Comparison of ENCODE assay signal across 8 mouse cellular contexts in genomic region chr1:39367601-39368266, GRCm38 (mm10). TPM values are rescaled to one million over a fixed set of nuclear protein-coding genes. Genes with fewer than 3 reads are reported as not detected.
A peak's percentile ranks its signal among the peaks of the same experiment; 100 is the strongest.
DNase-seq lines count a peak whose midpoint lies in the region; ATAC-seq and TF ChIP-seq lines count a peak whose summit lies in the region.

TSS of gene Rpl31 (plus strand) at chr1:39367842.

- peak within 1 kb of the TSS; percentile 72 for H3K4me2 ChIP-seq in forebrain, postnatal 0 days (ENCODE audit: low read depth)
- peak within 1 kb of the TSS; percentile 69 for H3K4me2 ChIP-seq in lung, embryonic 15.5 days

- no peak for TF ChIP-seq EP300 in MEL (IDR thresholded peaks at IDR 0.05; ENCODE audit: low read depth in 1 of 2, low read length in 2 of 2)

- DNase-seq in MEL (ENCODE audit: low read depth, low spot score), result peak; percentile 96
- DNase-seq in cerebellum, adult 2 months, result peak; percentile 98
- DNase-seq in forebrain, postnatal 0 days, result peak; percentile 97
- peak; percentile 98 for DNase-seq in heart, postnatal 4 days
- DNase-seq in layer of hippocampus, adult 8-10 months (ENCODE audit: low spot score in 2 of 2), result peak; percentile 96 to 97
- peak; percentile 97 for DNase-seq in ovary, adult 18-20 months (ENCODE audit: low spot score)
- DNase-seq in thymus, postnatal 0 days (ENCODE audit: low spot score), result peak; percentile 96

- H3K27ac ChIP-seq in MEL (ENCODE audit: control insufficient read depth, low read depth, low read length), result peak within 1 kb of the TSS; percentile 81
- peak within 1 kb of the TSS; percentile 35 for H3K27ac ChIP-seq in cerebellum, adult 2 months (ENCODE audit: insufficient read depth, low read length)
- H3K27ac ChIP-seq in forebrain, postnatal 0 days (ENCODE audit: low read depth, low read length), result peak within 1 kb of the TSS; percentile 91
- H3K27ac ChIP-seq in lung, embryonic 15.5 days, result peak within 1 kb of the TSS; percentile 79

- H3K4me3 ChIP-seq in MEL (ENCODE audit: control insufficient read depth in 1 of 2, insufficient read depth in 1 of 2, low read depth in 2 of 2, low read length in 2 of 2), result peak within 1 kb of the TSS; percentile 97 to 98
- peak within 1 kb of the TSS; percentile 93 for H3K4me3 ChIP-seq in cerebellum, adult 2 months (replicated peaks; ENCODE audit: insufficient read depth, low read depth, low read length)
- peak within 1 kb of the TSS; percentile 76 for H3K4me3 ChIP-seq in forebrain, postnatal 0 days (ENCODE audit: low read depth, low read length)
- peak within 1 kb of the TSS; percentile 83 for H3K4me3 ChIP-seq in lung, embryonic 15.5 days

- H3K36me3 ChIP-seq in MEL (ENCODE audit: control insufficient read depth in 1 of 2, insufficient read depth in 2 of 2, low read length in 2 of 2), result peaks cover 25 to 26% of the 10 kb centered on the region in 2 experiments
- peaks cover 27% of the 10 kb centered on the region for H3K36me3 ChIP-seq in forebrain, postnatal 0 days (ENCODE audit: insufficient read depth)
- H3K36me3 ChIP-seq in lung, embryonic 15.5 days, result peaks cover 37% of the 10 kb centered on the region

- ATAC-seq in forebrain, postnatal 0 days, result peak; percentile 99
- ATAC-seq in lung, embryonic 15.5 days (ENCODE audit: borderline replicate concordance, extremely low read depth, low FRiP score, low TSS enrichment), result peak; percentile 99

- H3K9me3 ChIP-seq in MEL (replicated peaks; ENCODE audit: insufficient read depth, low read length), result no peaks in the 10 kb centered on the region
- no peaks in the 10 kb centered on the region for H3K9me3 ChIP-seq in forebrain, postnatal 0 days (ENCODE audit: low read length)
- H3K9me3 ChIP-seq in lung, embryonic 15.5 days, result no peaks in the 10 kb centered on the region

- no peak for TF ChIP-seq RAD21 in MEL (IDR thresholded peaks at IDR 0.05; ENCODE audit: low read depth, low read length)

- no peaks in the 10 kb centered on the region for H3K27me3 ChIP-seq in MEL (ENCODE audit: control insufficient read depth in 1 of 2, insufficient read depth in 2 of 2, low read length in 2 of 2)
- H3K27me3 ChIP-seq in cerebellum, adult 2 months (ENCODE audit: control insufficient read depth, insufficient read depth, low read length), result no peaks in the 10 kb centered on the region
- H3K27me3 ChIP-seq in forebrain, postnatal 0 days (ENCODE audit: insufficient read depth, low read length), result no peaks in the 10 kb centered on the region
- no peaks in the 10 kb centered on the region for H3K27me3 ChIP-seq in lung, embryonic 15.5 days

- no peak for TF ChIP-seq CTCF in MEL (IDR thresholded peaks at IDR 0.05 in 2 of 3, conservative IDR thresholded peaks at IDR 0.05 in 1 of 3; ENCODE audit: control insufficient read depth in 1 of 3, insufficient read depth in 1 of 3, low read depth in 2 of 3, low read length in 3 of 3, poor library complexity in 1 of 3, severe bottlenecking in 1 of 3)
- TF ChIP-seq CTCF in cerebellum, adult 2 months (IDR thresholded peaks at IDR 0.05; ENCODE audit: borderline replicate concordance, insufficient read depth, low read depth, low read length), result no peak
- TF ChIP-seq CTCF in forebrain, postnatal 0 days (IDR thresholded peaks at IDR 0.05; ENCODE audit: low read depth), result no peak

- peaks cover 25% of the 10 kb centered on the region for H3K79me2 ChIP-seq in MEL (ENCODE audit: control insufficient read depth, insufficient read depth, low read length, poor library complexity)

- under 1% methylated on average over 62 of the region's 62 CpGs for WGBS in cerebellum, adult 2 months
- 1% methylated on average over 62 of the region's 62 CpGs for WGBS in forebrain, postnatal 0 days
- under 1% methylated on average over 62 of the region's 62 CpGs for WGBS in lung, embryonic 15.5 days

- peak within 1 kb of the TSS; percentile 98 for H3K9ac ChIP-seq in MEL (ENCODE audit: control insufficient read depth, low read depth, low read length, poor library complexity, severe bottlenecking)
- peak within 1 kb of the TSS; percentile 96 for H3K9ac ChIP-seq in forebrain, postnatal 0 days
- H3K9ac ChIP-seq in lung, embryonic 15.5 days, result peak within 1 kb of the TSS; percentile 98

- peaks cover 2 to 21% of the 10 kb centered on the region in 2 experiments; a peak in 2 of 4 replicates for H3K4me1 ChIP-seq in MEL (ENCODE audit: control insufficient read depth in 1 of 2, insufficient read depth in 2 of 2, low read length in 2 of 2)
- H3K4me1 ChIP-seq in cerebellum, adult 2 months (ENCODE audit: control insufficient read depth, insufficient read depth, low read length), result no peaks in the 10 kb centered on the region
- H3K4me1 ChIP-seq in forebrain, postnatal 0 days (ENCODE audit: insufficient read depth), result 0 out of 2 replicates have a peak, but pooled peaks cover 4% of the 10 kb centered on the region
- H3K4me1 ChIP-seq in lung, embryonic 15.5 days, result peaks cover 13% of the 10 kb centered on the region

- peak; percentile 85 to 87; a peak in 3 of 4 replicates for TF ChIP-seq POLR2A in MEL (IDR thresholded peaks at IDR 0.05; ENCODE audit: control insufficient read depth in 1 of 2, insufficient read depth in 1 of 2, low read depth in 1 of 2, low read length in 2 of 2, poor library complexity in 1 of 2)
- TF ChIP-seq POLR2A in cerebellum, adult 2 months (IDR thresholded peaks at IDR 0.05; ENCODE audit: borderline replicate concordance, insufficient read depth, low read length), result peak; percentile 68; the same call in 1 of the 2 replicates

TF ChIP-seq in MEL, 35 proteins besides CTCF, POLR2A, EP300 and RAD21 (continues in another document):
- TF ChIP-seq GABPA (IDR thresholded peaks at IDR 0.05; ENCODE audit: low read depth, low read length), result no peak
- no peak; the same call in 1 of the 2 replicates for TF ChIP-seq MAX (IDR thresholded peaks at IDR 0.05; ENCODE audit: low read length)
- TF ChIP-seq MEF2A (IDR thresholded peaks at IDR 0.05; ENCODE audit: extremely low read depth, insufficient replicate concordance, low read depth, low read length, poor library complexity, severe bottlenecking), result no peak
- TF ChIP-seq KAT2A (conservative IDR thresholded peaks at IDR 0.05; ENCODE audit: low read depth, low read length), result peak; percentile 81
- TF ChIP-seq ZNF384 (IDR thresholded peaks at IDR 0.05; ENCODE audit: low read depth, low read length), result no peak
- TF ChIP-seq CHD2 (IDR thresholded peaks at IDR 0.05; ENCODE audit: low read length), result no peak
- TF ChIP-seq HCFC1 (IDR thresholded peaks at IDR 0.05; ENCODE audit: low read depth, low read length), result peak; percentile 90
- TF ChIP-seq BHLHE40 (IDR thresholded peaks at IDR 0.05; ENCODE audit: borderline replicate concordance, low read depth, low read length), result no peak
- TF ChIP-seq POLR2AphosphoS2 (IDR thresholded peaks at IDR 0.05; ENCODE audit: low read length), result no peak; the same call in 1 of the 2 replicates
- TF ChIP-seq ELF1 (IDR thresholded peaks at IDR 0.05; ENCODE audit: low read depth, low read length), result peak; percentile 81
- no peak; the same call in none of the 2 replicates for TF ChIP-seq SIN3A (IDR thresholded peaks at IDR 0.05; ENCODE audit: low read length)
- TF ChIP-seq RCOR1 (IDR thresholded peaks at IDR 0.05; ENCODE audit: low read depth, low read length), result 0 out of 2 replicates have a peak, but pooled peaks have one; percentile 44
- TF ChIP-seq GATA1 (IDR thresholded peaks at IDR 0.05; ENCODE audit: low read depth, low read length), result no peak
- TF ChIP-seq MXI1 (IDR thresholded peaks at IDR 0.05; ENCODE audit: low read depth, low read length), result peak; percentile 31
- no peak for TF ChIP-seq E2F4 (IDR thresholded peaks at IDR 0.05; ENCODE audit: borderline replicate concordance, low read depth, low read length)
- TF ChIP-seq USF2 (IDR thresholded peaks at IDR 0.05; ENCODE audit: borderline replicate concordance in 1 of 2, insufficient read depth in 1 of 2, low read depth in 1 of 2, low read length in 2 of 2), result no peak
- peak; percentile 70; the same call in 1 of the 2 replicates for TF ChIP-seq TBP (IDR thresholded peaks at IDR 0.05; ENCODE audit: low read depth, low read length)
- peak; percentile 93 for TF ChIP-seq NELFE (IDR thresholded peaks at IDR 0.05; ENCODE audit: low read depth, low read length)
- TF ChIP-seq TCF12 (IDR thresholded peaks at IDR 0.05; ENCODE audit: low read depth, low read length), result peak; percentile 74
- TF ChIP-seq NRF1 (IDR thresholded peaks at IDR 0.05; ENCODE audit: insufficient read depth, low read depth, low read length, poor library complexity, severe bottlenecking), result no peak
- TF ChIP-seq ETS1 (IDR thresholded peaks at IDR 0.05; ENCODE audit: low read depth, low read length), result peak; percentile 11; the same call in 1 of the 2 replicates
- TF ChIP-seq TAL1 (IDR thresholded peaks at IDR 0.05; ENCODE audit: low read length), result no peak
- TF ChIP-seq ZMIZ1 (IDR thresholded peaks at IDR 0.05; ENCODE audit: low read depth, low read length), result peak; percentile 10; the same call in 1 of the 2 replicates
- TF ChIP-seq JUND (IDR thresholded peaks at IDR 0.05; ENCODE audit: low read depth, low read length), result no peak
- TF ChIP-seq MAFK (IDR thresholded peaks at IDR 0.05; ENCODE audit: borderline replicate concordance, low read depth, low read length), result no peak
- TF ChIP-seq UBTF (IDR thresholded peaks at IDR 0.05; ENCODE audit: borderline replicate concordance, insufficient read depth, low read depth, low read length), result peak; percentile 44; the same call in 1 of the 2 replicates
- TF ChIP-seq POLR2AphosphoS5 (IDR thresholded peaks at IDR 0.05; ENCODE audit: borderline replicate concordance, low read depth, low read length), result no peak
- TF ChIP-seq MYC (IDR thresholded peaks at IDR 0.05; ENCODE audit: low read depth, low read length), result 0 out of 2 replicates have a peak, but pooled peaks have one; percentile 37
- TF ChIP-seq ZKSCAN1 (IDR thresholded peaks at IDR 0.05; ENCODE audit: low read depth, low read length), result no peak
- peak; percentile 62; the same call in 1 of the 2 replicates for TF ChIP-seq MAZ (IDR thresholded peaks at IDR 0.05; ENCODE audit: low read depth, low read length)

RNA-seq across cellular contexts. Expression of gene Rpl31, which starts in this region (rescaled TPM):
- 2,001 and 2,111 TPM in 2 replicates for total RNA-seq in MEL (2012; rRNA removed)
- 100 to 1,000 TPM in 1 of 2 experiments, not detected in 1; 848 TPM for polyA plus RNA-seq in MEL (2012; ENCODE audit: insufficient read depth in 1 of 2, insufficient read length in 2 of 2, low read depth in 1 of 2, low replicate concordance in 2 of 2, missing spikeins in 1 of 2)
- polyA plus RNA-seq in cerebellum, adult 2 months (2012; rRNA removed), result 558 and 599 TPM in 2 replicates
- total RNA-seq in forebrain, postnatal 0 days (2014; rRNA removed), result 428 and 702 TPM in 2 replicates
- polyA plus RNA-seq in forebrain, postnatal 0 days (2015; fragmentation: Nextera tagmentation; extraction: Ambion mirVana), result 365 and 471 TPM in 2 replicates
- total RNA-seq in heart, postnatal 4 days (2021), result 100 to 1,000 TPM; 810 to 867 TPM
- total RNA-seq in layer of hippocampus, adult 8-10 months (2022), result 100 to 1,000 TPM; 451 to 581 (median 500) TPM
- 454 and 516 TPM in 2 replicates for polyA plus RNA-seq in lung, embryonic 15.5 days (2015; fragmentation: Nextera tagmentation; extraction: Ambion mirVana)
- 740 and 743 TPM in 2 replicates for polyA plus RNA-seq in thymus, postnatal 0 days (2015; fragmentation: Nextera tagmentation; extraction: Ambion mirVana)

Comparison
In these comparisons a context has a peak if more than half of its experiments do, and no peak if none do; other contexts are left out.
1. Peak in every context shown above with its lines: DNase-seq, ATAC-seq, H3K4me3 ChIP-seq and H3K27ac ChIP-seq.
2. H3K27ac ChIP-seq: peak in every context shown above with its lines; median percentile 91 in forebrain, postnatal 0 days; 81 in MEL; 79 in lung, embryonic 15.5 days; 35 in cerebellum, adult 2 months.